Mouse (Mus musculus): ENCODE measurements around the gene Podxl2. TPM values are rescaled to one million over a fixed set of nuclear protein-coding genes. Genes with fewer than 3 reads are reported as not detected.

The Podxl2 gene
- total RNA-seq, 2 experiments from 2014 or later: 12.3 TPM; not detected in 1

GRCm38 (mm10) chr6:88890832-88891231 lies 16.0 kb upstream of the Podxl2 start:
- ATAC-seq (replicated peaks; ENCODE audit: low FRiP score, poor library complexity, severe bottlenecking): no peak

GRCm38 (mm10) chr6:88889410-88890042 lies 14.7 kb upstream of the Podxl2 start:
- ATAC-seq (replicated peaks; ENCODE audit: low FRiP score, poor library complexity, severe bottlenecking): no peak

DNA sequence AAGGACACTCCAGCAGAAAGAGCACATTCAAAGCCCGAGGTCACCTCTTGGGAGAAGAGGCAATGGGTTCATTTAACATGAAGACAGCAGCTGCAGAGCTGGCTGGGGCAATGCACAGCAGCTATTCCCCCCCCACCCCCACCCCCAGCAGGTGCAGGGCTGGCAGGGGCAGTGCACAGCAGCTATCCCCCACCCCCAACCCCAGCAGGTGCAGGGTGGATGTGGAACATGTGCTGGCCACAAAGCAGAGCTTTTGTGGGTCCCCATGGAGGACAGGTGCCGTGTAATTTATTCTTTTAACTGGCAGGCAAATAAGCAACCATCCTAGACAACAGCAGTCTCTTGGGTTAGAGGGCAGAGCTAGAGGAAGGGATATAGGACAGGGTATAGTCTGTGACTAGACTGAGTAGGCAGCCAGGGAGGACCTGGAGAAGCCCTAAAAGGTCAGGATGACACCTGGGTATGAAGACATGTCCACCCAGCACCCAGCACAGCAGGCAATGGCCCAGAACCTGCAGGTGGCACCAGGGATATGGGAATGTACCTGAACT lies 11.6 kb upstream of the Podxl2 start:
- ATAC-seq (replicated peaks; ENCODE audit: low FRiP score, poor library complexity, severe bottlenecking): no peak

DNA sequence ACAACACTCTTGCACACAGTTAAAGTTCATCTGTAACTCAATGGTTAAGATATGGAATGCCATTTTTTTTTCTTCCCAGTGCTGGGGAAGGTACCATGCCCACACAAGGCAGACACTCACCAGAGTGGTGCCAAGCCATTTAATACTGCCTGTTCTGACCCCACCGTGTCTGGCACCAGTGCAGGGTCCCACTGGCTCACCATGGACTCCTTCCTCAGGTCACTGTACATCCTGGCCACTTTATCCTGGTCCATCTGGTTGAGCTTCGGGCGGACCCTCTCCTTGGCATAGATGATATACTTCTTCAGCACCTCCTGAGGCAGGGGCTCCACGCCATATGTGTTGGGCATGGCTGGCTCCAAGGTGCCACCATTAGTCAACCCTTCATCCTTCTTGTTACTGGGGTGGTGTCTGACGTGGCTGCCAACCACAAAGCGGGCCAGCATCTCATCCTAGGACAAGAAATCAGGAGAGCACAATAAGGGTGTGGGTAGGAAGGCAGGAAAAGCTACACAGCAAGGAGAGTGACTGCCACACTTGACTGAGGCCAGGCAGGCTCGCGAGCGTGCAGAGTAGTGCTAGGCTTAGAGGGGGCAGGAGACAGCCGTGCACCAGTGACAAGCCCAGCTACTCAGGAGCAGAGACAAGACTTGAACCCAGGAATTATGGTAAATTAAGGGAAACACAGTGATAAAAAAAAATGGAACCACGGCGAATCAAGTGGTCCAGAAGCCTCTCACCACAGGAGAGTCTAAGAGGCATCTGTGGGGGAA lies 11.0 kb upstream of the Podxl2 start:
- ATAC-seq (replicated peaks; ENCODE audit: low FRiP score, poor library complexity, severe bottlenecking): no peak

DNA sequence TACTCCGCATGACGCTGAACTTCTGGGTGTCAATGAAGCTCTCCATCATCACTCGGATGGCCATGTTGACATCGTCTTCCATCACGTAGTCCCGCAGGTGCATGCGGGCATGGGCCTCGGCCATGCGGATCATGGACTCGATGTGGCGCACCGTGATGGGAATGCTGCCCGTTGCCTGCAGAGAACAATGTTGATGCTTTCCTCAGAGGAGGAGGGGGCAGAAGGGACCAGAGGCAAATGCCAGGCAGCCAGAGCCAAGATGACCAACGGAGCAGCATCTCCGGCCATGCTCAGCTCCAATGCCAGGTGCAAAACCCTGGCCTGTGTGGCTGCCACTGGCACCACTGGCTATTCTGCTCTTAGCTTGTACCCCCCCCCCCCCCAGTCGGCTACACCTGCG lies 9.8 kb upstream of the Podxl2 start:
- ATAC-seq (replicated peaks; ENCODE audit: low FRiP score, poor library complexity, severe bottlenecking): no peak

DNA sequence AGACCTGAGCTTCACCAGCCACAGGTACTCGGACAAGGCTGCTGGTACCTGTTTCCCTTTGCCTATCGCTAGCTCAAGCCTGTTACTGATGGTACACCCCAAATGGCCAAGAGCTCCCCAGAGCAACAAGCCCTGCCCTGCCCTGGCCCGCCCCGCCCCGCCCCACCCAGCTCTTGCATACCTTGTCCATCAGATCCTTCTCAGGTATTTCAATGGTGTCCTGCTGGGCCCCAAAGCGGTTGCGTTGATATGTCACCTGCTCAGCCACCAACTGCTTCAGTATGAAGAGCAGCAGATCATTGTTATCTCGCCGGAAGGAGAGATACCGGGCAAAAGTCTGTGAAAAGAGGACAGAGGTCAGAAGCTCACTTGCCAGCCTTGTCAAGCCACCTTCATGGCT lies 9.4 kb upstream of the Podxl2 start:
- no peak for ATAC-seq (replicated peaks; ENCODE audit: low FRiP score, poor library complexity, severe bottlenecking)

- no peak for ATAC-seq (replicated peaks; ENCODE audit: low FRiP score, poor library complexity, severe bottlenecking)
These were observed 6.5 kb upstream of the Podxl2 start for GRCm38 (mm10) chr6:88881334-88881733.

DNA sequence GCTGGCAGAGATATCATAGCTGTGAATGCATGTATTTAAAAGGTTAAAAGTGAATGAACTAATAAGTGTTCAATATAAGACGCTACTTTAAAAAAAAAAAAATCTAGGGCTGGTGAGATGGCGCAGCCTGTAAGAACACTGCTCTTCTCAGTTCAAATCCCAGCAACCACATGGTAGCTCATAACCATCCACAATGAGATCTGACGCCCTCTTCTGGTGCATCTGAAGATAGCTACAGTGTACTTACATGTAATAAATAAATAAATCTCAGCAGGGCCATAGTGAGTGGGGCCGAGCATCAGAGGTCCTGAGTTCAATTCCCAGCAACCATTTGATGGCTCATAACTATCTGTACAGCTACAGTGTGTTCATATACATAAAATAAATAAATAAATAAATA lies 4.6 kb upstream of the Podxl2 start:
- no peak for ATAC-seq (replicated peaks; ENCODE audit: low FRiP score, poor library complexity, severe bottlenecking)

DNA sequence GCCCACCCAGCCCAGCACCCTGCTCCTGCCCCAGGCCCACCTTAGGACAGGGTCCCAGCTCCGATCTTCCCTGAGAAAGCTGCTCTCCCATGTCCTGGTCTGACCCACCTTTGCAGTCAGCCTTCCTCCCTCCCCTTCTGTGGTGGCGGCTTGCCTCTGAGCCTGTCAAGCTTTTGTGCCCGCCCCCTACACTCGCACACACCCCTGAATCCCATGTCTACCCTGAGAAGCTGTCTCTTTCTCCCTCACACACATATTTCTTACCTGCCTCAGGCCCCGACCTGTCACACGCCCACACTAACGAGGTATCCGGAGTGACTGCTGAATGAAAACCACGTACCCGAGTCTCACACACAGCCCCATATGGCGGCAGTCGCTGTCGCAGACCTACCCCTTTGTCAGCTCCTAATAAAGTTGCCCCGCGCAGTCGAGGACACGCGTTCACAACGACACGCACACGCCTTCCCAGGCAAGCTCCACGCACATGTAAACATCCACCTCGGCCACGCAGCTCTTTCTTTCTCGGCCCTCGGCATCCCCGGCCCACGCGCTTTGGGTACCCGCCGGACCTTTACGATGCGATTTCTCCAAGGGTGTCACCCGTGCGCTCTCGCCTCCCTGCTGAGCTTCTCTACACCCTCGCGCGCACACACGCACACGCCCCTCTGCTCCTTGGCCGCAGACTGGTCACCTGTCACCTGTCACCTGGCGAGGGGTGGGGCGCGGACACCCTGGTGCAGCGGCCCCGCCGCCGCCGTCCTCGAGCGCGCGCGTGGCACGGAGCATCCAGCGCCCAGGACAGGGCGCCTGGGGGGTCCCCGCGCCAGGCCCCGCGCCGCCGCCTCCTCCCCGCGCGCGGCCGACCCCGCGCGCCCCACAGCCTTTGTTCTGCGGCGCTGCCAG lies 628 bp downstream of the Podxl2 start:
- ATAC-seq (replicated peaks; ENCODE audit: low FRiP score, poor library complexity, severe bottlenecking): no peak

DNA sequence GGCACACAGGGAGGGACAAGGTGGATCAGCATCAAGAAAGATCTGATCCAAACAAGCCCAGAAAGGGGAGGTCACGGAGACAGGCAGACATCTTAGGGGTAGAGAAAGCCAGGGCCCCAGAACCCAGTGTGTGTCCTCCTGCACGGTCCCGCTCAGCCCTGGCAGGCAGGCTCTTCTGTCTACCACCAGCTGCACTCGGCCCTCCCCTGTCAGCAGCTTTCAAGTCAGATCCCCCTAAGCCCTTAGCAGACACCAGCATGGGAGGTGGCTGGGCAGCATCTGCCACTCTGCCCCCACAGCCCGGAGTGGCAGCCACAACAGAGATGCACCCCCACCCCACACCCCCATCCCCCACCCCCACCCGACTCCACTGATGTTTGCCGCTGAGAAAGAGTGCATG lies 2.0 kb downstream of the Podxl2 start:
- no peak for ATAC-seq (replicated peaks; ENCODE audit: low FRiP score, poor library complexity, severe bottlenecking)

DNA sequence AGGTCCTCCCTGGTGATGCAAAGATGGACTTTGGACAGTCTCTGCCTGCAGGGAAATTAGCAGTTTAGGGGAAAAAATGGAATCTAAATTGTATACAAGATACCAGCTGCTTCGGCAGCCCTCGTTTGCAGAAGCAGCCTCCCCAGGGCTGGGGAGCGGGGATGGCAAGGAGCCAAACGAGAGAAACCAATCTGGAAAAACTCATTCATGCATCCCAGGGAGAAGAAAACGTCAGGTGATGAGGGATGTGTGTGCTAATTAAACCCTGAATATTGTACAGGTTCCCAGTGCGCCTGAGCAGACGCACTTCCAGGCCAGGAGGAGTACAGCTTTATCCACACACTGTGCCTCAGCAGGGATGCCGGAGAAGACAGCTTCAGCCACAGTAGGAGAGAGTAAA lies 3.3 kb downstream of the Podxl2 start:
- ATAC-seq (replicated peaks; ENCODE audit: low FRiP score, poor library complexity, severe bottlenecking): no peak

GRCm38 (mm10) chr6:88870594-88870993 lies 4.2 kb downstream of the Podxl2 start:
- ATAC-seq (replicated peaks; ENCODE audit: low FRiP score, poor library complexity, severe bottlenecking): no peak

- no peak for ATAC-seq (replicated peaks; ENCODE audit: low FRiP score, poor library complexity, severe bottlenecking)
These were observed 5.4 kb downstream of the Podxl2 start for GRCm38 (mm10) chr6:88869459-88869858.

DNA sequence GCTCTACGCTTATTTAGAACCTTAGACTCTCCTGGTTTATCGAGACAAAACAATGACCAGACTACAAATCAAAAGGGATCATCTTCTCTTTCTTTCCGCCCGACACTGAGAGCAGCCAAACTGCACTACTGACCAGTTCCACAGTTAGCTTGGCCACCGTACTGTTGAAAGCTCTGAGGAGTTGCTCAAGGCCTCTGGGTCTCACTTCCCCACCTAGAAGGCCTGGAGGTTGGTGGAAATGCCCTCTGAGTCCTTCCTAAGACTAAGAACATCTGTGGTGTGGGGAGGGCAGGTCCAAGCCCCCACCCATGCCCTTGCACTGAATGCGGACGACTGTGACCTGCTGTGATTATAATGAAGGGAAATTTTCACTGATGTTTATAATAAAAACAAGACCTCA lies 9.1 kb downstream of the Podxl2 start:
- no peak for ATAC-seq (replicated peaks; ENCODE audit: low FRiP score, poor library complexity, severe bottlenecking)

- peak; percentile 79 for ATAC-seq (replicated peaks; ENCODE audit: low FRiP score, poor library complexity, severe bottlenecking)
These were observed 13.9 kb downstream of the Podxl2 start for GRCm38 (mm10) chr6:88860914-88861313.

GRCm38 (mm10) chr6:88858341-88858740 lies 16.5 kb downstream of the Podxl2 start:
- no peak for ATAC-seq (replicated peaks; ENCODE audit: low FRiP score, poor library complexity, severe bottlenecking)

DNA sequence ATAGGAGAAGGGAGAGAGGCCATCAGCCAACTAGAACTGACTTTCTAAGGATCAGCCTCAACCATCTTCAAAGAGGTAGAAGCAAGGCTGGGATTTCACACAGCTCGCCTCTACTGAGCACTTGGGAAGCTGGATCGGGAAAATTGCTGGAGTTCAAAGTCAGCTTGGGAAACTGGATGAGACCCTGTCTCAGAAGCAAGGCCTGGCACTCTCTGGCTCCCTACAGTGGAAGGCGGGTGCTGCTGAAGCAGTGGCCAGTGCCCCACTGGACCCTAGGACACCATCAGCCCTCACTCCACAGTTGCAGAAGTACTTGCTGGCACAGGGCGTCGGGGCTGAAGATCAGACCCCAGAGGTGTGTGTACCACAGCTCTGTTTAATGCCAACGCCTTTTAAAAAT lies 17.0 kb downstream of the Podxl2 start:
- ATAC-seq (replicated peaks; ENCODE audit: low FRiP score, poor library complexity, severe bottlenecking): no peak

- ATAC-seq (replicated peaks; ENCODE audit: low FRiP score, poor library complexity, severe bottlenecking): no peak
These were observed 17.6 kb downstream of the Podxl2 start for GRCm38 (mm10) chr6:88857249-88857648.

DNA sequence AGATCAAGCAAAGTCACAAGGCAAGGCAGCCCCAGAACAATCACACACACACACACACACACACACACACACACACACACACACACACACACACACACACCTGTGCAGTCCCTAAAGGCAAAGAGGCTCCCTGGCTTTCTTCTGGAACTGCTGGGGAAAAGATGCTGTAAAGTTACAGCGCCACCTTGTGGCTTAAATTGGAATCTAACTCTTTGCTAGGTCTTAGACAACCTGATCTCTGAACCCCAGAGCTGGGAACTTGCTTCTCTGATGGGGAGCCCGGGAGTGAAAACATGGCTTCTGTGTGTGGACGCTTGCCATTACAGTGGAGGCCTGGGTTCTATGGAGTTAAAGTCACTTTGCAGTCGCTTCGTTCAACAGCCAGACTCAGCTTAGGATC lies 19.2 kb downstream of the Podxl2 start:
- ATAC-seq (replicated peaks; ENCODE audit: low FRiP score, poor library complexity, severe bottlenecking): peak; percentile 68; the same call in 1 of the 2 replicates

GRCm38 (mm10) chr6:88854509-88854908 lies 20.3 kb downstream of the Podxl2 start:
- no peak for ATAC-seq (replicated peaks; ENCODE audit: low FRiP score, poor library complexity, severe bottlenecking)
